Mouse (Mus musculus) heart, postnatal 0 days (tissue): Measurements from ENCODE around the gene Gm9376. TPM values are rescaled to one million over a fixed set of nuclear protein-coding genes. Genes with fewer than 3 reads are reported as not detected.

Source experiments
- ATAC-seq: fragments of 200-750 bp; cut with Nextera tagmentation; 2 replicates; pipeline ENCODE4 v1.8.0; 2017; ENCODE audit warnings: low read depth, moderate number of reproducible peaks, moderate library complexity; ENCODE audit not compliant: insufficient read depth
- DNase-seq: peaks from one replicate; pipeline ENCODE4 v3.0.0-alpha.2; 2016; ENCODE audit warnings: low spot score
- H3K27ac ChIP-seq: fragments of 300-500 bp; sonication (generic); 2 replicates; pipeline ENCODE4 v1.5.1; 2014; ENCODE audit warnings: low read depth, mild to moderate bottlenecking
- H3K27me3 ChIP-seq: fragments of 300-500 bp; sonication (generic); 2 replicates; pipeline ENCODE4 v1.6.1; 2014; ENCODE audit warnings: low read length, mixed read lengths; ENCODE audit not compliant: control insufficient read depth, insufficient read depth
- H3K36me3 ChIP-seq: fragments of 300-500 bp; sonication (generic); replicated peaks from 2 replicates; pipeline ENCODE4 v1.6.1; 2014; ENCODE audit warnings: low read length, mixed read lengths; ENCODE audit not compliant: control insufficient read depth, insufficient read depth
- H3K4me1 ChIP-seq: fragments of 300-500 bp; sonication (generic); 2 replicates; pipeline ENCODE4 v1.6.1; 2014; ENCODE audit warnings: antibody characterized with exemption; ENCODE audit not compliant: control insufficient read depth, insufficient read depth
- H3K4me2 ChIP-seq: fragments of 300-500 bp; sonication (generic); 2 replicates; pipeline ENCODE4 v1.6.1; 2014; ENCODE audit warnings: low read depth, mild to moderate bottlenecking, low read length, moderate library complexity
- H3K4me3 ChIP-seq: fragments of 300-500 bp; sonication (generic); 2 replicates; pipeline ENCODE4 v1.5.1; 2014; ENCODE audit warnings: low read depth, low read length
- H3K9ac ChIP-seq: fragments of 300-500 bp; sonication (generic); replicated peaks from 2 replicates; pipeline ENCODE4 v1.6.1; 2014; ENCODE audit warnings: low read depth, low read length, mixed read lengths
- H3K9me3 ChIP-seq: fragments of 300-500 bp; sonication (generic); replicated peaks from 2 replicates; pipeline ENCODE4 v1.6.1; 2016; ENCODE audit warnings: low read length; ENCODE audit not compliant: control insufficient read depth
- CTCF ChIP-seq: IDR thresholded peaks from 2 replicates; pipeline ENCODE4 v1.5.1; 2016; ENCODE audit warnings: antibody characterized with exemption, control low read depth, low read depth
- EP300 ChIP-seq: IDR thresholded peaks from 2 replicates; pipeline ENCODE4 v1.6.1; 2016; ENCODE audit warnings: antibody characterized with exemption, low read depth
- WGBS: fragments of 180-500 bp; shearing (Covaris S2); extraction: QIAGEN DNeasy Blood & Tissue Kit; methylation state at CpG from one replicate; pipeline ENCODE4 v1.1.7; 2014; 5-methylcytosine and 5-hydroxymethylcytosine counted together
- microRNA-seq: library from miRNA; unstranded; fragments of <30 nt; microRNA quantifications from one replicate; pipeline ENCODE4, GENCODE M21; 2016
- polyA plus RNA-seq: library from polyadenylated mRNA; unstranded; fragments of >200 nt; fragmentation: Nextera tagmentation; extraction: Ambion mirVana; gene quantifications from 2 replicates; pipeline ENCODE4 v1.2.1, GENCODE M21; 2015
- total RNA-seq: library from RNA; depleted of rRNA; stranded (reverse); fragments of >200 nt; gene quantifications from 2 replicates; pipeline ENCODE4 v1.2.3, GENCODE M21; 2014; ENCODE audit warnings: low replicate concordance; rRNA removed

Gene Gm9376
- total and polyA plus RNA-seq, 2 experiments from 2014 or later, result not detected

GRCm38 (mm10) chr14:118305951-118306350 is 39.2 kb downstream of the Gm9376 start:
- Histone ChIP-seq H3K4me2 (no peak overlapping the region), H3K27ac (no peak overlapping the region), H3K27me3 (no peaks in the 10 kb centered on the region), H3K9ac (no peak overlapping the region), H3K4me1 (no peaks in the 10 kb centered on the region), H3K36me3 (no peaks in the 10 kb centered on the region), H3K9me3 (no peaks in the 10 kb centered on the region), H3K4me3 (no peak overlapping the region)
- peak; percentile 24 for DNase-seq
- ATAC-seq, result no peak
- WGBS, result 49% methylated on average over 9 of the region's 9 CpGs
- no peak for TF ChIP-seq CTCF
- TF ChIP-seq EP300, result no peak

- DNase-seq (no peak), ATAC-seq (no peak)
- Histone ChIP-seq H3K4me1 (no peaks in the 10 kb centered on the region), H3K36me3 (no peaks in the 10 kb centered on the region), H3K9me3 (no peaks in the 10 kb centered on the region), H3K27me3 (no peaks in the 10 kb centered on the region), H3K4me2 (no peak overlapping the region), H3K9ac (no peak overlapping the region), H3K27ac (no peak overlapping the region), H3K4me3 (no peak overlapping the region)
- WGBS, result 82% methylated on average over 8 of the region's 8 CpGs
- no peak for TF ChIP-seq EP300
- no peak for TF ChIP-seq CTCF
Observed at GRCm38 (mm10) chr14:118307060-118307459, 40.3 kb downstream of the Gm9376 start.

GRCm38 (mm10) chr14:118311703-118312102 is 44.9 kb downstream of the Gm9376 start:
- WGBS, result 89% methylated on average over 8 of the region's 8 CpGs
- H3K9ac ChIP-seq, result no peak overlapping the region
- no peak overlapping the region for H3K27ac ChIP-seq
- H3K27me3 ChIP-seq, result no peaks in the 10 kb centered on the region
- TF ChIP-seq CTCF (no peak), EP300 (no peak)
- H3K36me3 ChIP-seq, result no peaks in the 10 kb centered on the region
- DNase-seq, result no peak
- H3K4me2 ChIP-seq, result no peak overlapping the region
- H3K4me3 ChIP-seq, result no peak overlapping the region
- no peaks in the 10 kb centered on the region for H3K9me3 ChIP-seq
- H3K4me1 ChIP-seq, result no peaks in the 10 kb centered on the region
- ATAC-seq, result no peak

- Histone ChIP-seq H3K36me3 (no peaks in the 10 kb centered on the region), H3K4me1 (no peaks in the 10 kb centered on the region), H3K4me3 (no peak overlapping the region), H3K4me2 (no peak overlapping the region), H3K9me3 (no peaks in the 10 kb centered on the region), H3K27ac (no peak overlapping the region), H3K9ac (no peak overlapping the region), H3K27me3 (no peaks in the 10 kb centered on the region)
- WGBS, result 87% methylated on average over 10 of the region's 10 CpGs
- no peak for TF ChIP-seq CTCF
- no peak for TF ChIP-seq EP300
- no peak for DNase-seq
- ATAC-seq, result no peak
Observed at GRCm38 (mm10) chr14:118312664-118313063, 45.9 kb downstream of the Gm9376 start.

- TF ChIP-seq CTCF (no peak), EP300 (no peak)
- ATAC-seq (no peak), DNase-seq (no peak)
- H3K4me2 ChIP-seq, result no peak overlapping the region
- H3K4me3 ChIP-seq, result no peak overlapping the region
- H3K36me3 ChIP-seq, result no peaks in the 10 kb centered on the region
- H3K9ac ChIP-seq, result no peak overlapping the region
- H3K27ac ChIP-seq, result no peak overlapping the region
- no peaks in the 10 kb centered on the region for H3K4me1 ChIP-seq
- H3K27me3 ChIP-seq, result no peaks in the 10 kb centered on the region
- 88% methylated on average over 3 of the region's 3 CpGs for WGBS
- H3K9me3 ChIP-seq, result no peaks in the 10 kb centered on the region
Observed at GRCm38 (mm10) chr14:118313931-118314330, 47.2 kb downstream of the Gm9376 start.

GRCm38 (mm10) chr14:118317260-118317659 is 50.5 kb downstream of the Gm9376 start:
- Histone ChIP-seq H3K9me3 (no peaks in the 10 kb centered on the region), H3K36me3 (no peaks in the 10 kb centered on the region), H3K4me2 (no peak overlapping the region), H3K27ac (no peak overlapping the region), H3K4me1 (no peaks in the 10 kb centered on the region), H3K4me3 (no peak overlapping the region), H3K9ac (no peak overlapping the region), H3K27me3 (peaks cover 16% of the 10 kb centered on the region; the same call in 1 of the 2 replicates)
- DNase-seq (no peak), ATAC-seq (no peak)
- TF ChIP-seq CTCF, result no peak
- TF ChIP-seq EP300, result no peak
- WGBS, result 68% methylated on average over 9 of the region's 9 CpGs

Small RNAs within 50 kb of the gene (microRNA-seq; reads per million reads assigned to microRNA genes)
- not detected for gene Mir6241

Other genes with a start within 250 kb of the Gm9376 start
- gene Dct, start 214.7 kb upstream of the Gm9376 start, total RNA-seq, result 3.1 and 58.5 TPM in 2 replicates
- gene Dct, start 214.7 kb upstream of the Gm9376 start, polyA plus RNA-seq, result 4.0 and 6.2 TPM in 2 replicates
- 15.8 and 17.3 TPM in 2 replicates for gene Tgds, start 134.2 kb upstream of the Gm9376 start, total RNA-seq
- 25.2 and 28.4 TPM in 2 replicates for gene Tgds, start 134.2 kb upstream of the Gm9376 start, polyA plus RNA-seq
- gene Gpr180, start 129.8 kb upstream of the Gm9376 start, total RNA-seq, result 37.7 and 70.0 TPM in 2 replicates
- gene Gpr180, start 129.8 kb upstream of the Gm9376 start, polyA plus RNA-seq, result 38.0 and 41.6 TPM in 2 replicates
- gene Sox21, start 29.9 kb upstream of the Gm9376 start, total RNA-seq, result not detected in 2 replicates
- not detected in 2 replicates for gene Sox21, start 29.9 kb upstream of the Gm9376 start, polyA plus RNA-seq